Mouse (Mus musculus) myocyte (in vitro differentiated cells): ENCODE data around the gene Fam129b.

Source experiments
- E2F4 ChIP-seq: IDR thresholded peaks from one replicate; pipeline ENCODE4 v1.6.1; 2011; ENCODE audit warnings: mild to moderate bottlenecking, control low read depth, moderate library complexity; ENCODE audit not compliant: insufficient read depth
- MAX ChIP-seq: IDR thresholded peaks from one replicate; pipeline ENCODE4 v1.6.1; 2011; ENCODE audit warnings: low read depth, mild to moderate bottlenecking, control low read depth
- POLR2A ChIP-seq: IDR thresholded peaks from one replicate; pipeline ENCODE4 v1.6.1; 2011; ENCODE audit warnings: low read depth, mild to moderate bottlenecking, control low read depth, moderate library complexity; ENCODE audit not compliant: insufficient read length
- POLR2AphosphoS2 ChIP-seq: IDR thresholded peaks from one replicate; pipeline ENCODE4 v1.6.1; 2011; ENCODE audit warnings: low read depth, control low read depth; ENCODE audit not compliant: insufficient read length
- TCF3 ChIP-seq: IDR thresholded peaks from one replicate; pipeline ENCODE4 v1.6.1; 2011; ENCODE audit warnings: low read depth, control low read depth; ENCODE audit not compliant: insufficient read length
- USF1 ChIP-seq: IDR thresholded peaks from one replicate; pipeline ENCODE4 v1.6.1; 2011; ENCODE audit warnings: low read depth, mild to moderate bottlenecking, control low read depth, moderate library complexity

GRCm38 (mm10) chr2:32922564-32922963 is 46.6 kb downstream of the Fam129b start:
- TF ChIP-seq E2F4 (no peak), POLR2A (no peak), TCF3 (no peak), MAX (no peak), USF1 (no peak), POLR2AphosphoS2 (no peak)
